Mouse (Mus musculus) neural tube, embryonic 14.5 days (tissue): ENCODE measurements at regions not wholly inside any gene's neighbourhood (a gene's known extent, or its start where the extent isn't known, plus 50 kb on each side); places are given as distances from the start of the nearest gene placed in this dataset.
A peak's percentile ranks its signal among the peaks of the same experiment; 100 is the strongest.

Source experiments
- ATAC-seq: fragments of 200-750 bp; cut with Nextera tagmentation; 2 replicates; pipeline ENCODE4 v1.8.0; 2017; ENCODE audit warnings: low read depth, mild to moderate bottlenecking, moderate TSS enrichment, moderate library complexity
- H3K27ac ChIP-seq: fragments of 300-500 bp; sonication (generic); 2 replicates; pipeline ENCODE4 v1.5.1; 2014; ENCODE audit warnings: low read depth, mild to moderate bottlenecking, control low read depth, low read length, moderate library complexity, mixed read lengths
- H3K27me3 ChIP-seq: fragments of 300-500 bp; sonication (generic); 2 replicates; pipeline ENCODE4 v1.6.1; 2014; ENCODE audit warnings: low read length; ENCODE audit not compliant: control insufficient read depth, insufficient read depth
- H3K36me3 ChIP-seq: fragments of 300-500 bp; sonication (generic); 2 replicates; pipeline ENCODE4 v1.6.1; 2014; ENCODE audit warnings: low read length, mixed read lengths; ENCODE audit not compliant: control insufficient read depth, insufficient read depth
- H3K4me1 ChIP-seq: fragments of 300-500 bp; sonication (generic); 2 replicates; pipeline ENCODE4 v1.6.1; 2014; ENCODE audit warnings: low read length; ENCODE audit not compliant: control insufficient read depth, insufficient read depth
- H3K4me2 ChIP-seq: fragments of 300-500 bp; sonication (generic); 2 replicates; pipeline ENCODE4 v1.6.1; 2014; ENCODE audit warnings: mild to moderate bottlenecking, low read depth, low read length, control low read depth
- H3K4me3 ChIP-seq: fragments of 300-500 bp; sonication (generic); 2 replicates; pipeline ENCODE4 v1.5.1; 2014; ENCODE audit warnings: low read depth, low read length, control low read depth, mixed read lengths
- H3K9ac ChIP-seq: fragments of 300-500 bp; sonication (generic); replicated peaks from 2 replicates; pipeline ENCODE4 v1.6.1; 2014; ENCODE audit warnings: low read depth, mild to moderate bottlenecking, control low read depth, low read length, mixed read lengths
- H3K9me3 ChIP-seq: fragments of 300-500 bp; sonication (generic); 2 replicates; pipeline ENCODE4 v1.6.1; 2016; ENCODE audit warnings: low read length; ENCODE audit not compliant: control insufficient read depth
- WGBS: fragments of 180-500 bp; shearing (Covaris S2); extraction: QIAGEN DNeasy Blood & Tissue Kit; methylation state at CpG from one replicate; pipeline ENCODE4 v1.1.7; 2014; 5-methylcytosine and 5-hydroxymethylcytosine counted together

DNA sequence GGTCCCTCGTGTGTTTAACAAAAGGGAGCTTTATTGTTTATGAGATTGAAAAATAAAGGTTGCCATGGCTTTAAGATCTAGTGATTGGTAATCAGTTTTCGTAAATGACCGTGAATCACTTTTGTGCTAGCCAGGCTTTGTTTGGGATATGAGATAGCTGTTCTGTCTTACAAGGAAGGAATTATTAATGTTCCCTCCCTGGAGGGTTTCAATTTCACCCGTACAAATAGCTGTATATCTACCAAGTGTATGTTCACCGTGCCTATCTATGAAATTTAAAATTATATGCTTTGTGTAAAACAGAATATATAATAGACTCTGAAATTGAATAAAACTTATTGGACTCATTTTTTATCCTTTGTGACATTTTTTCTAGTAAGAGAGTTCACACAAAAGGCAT is 268.3 kb upstream of the Apob start:
- WGBS: 42% methylated on average over 5 of the region's 5 CpGs
- Histone ChIP-seq H3K27me3 (no peaks in the 10 kb centered on the region), H3K9me3 (no peaks in the 10 kb centered on the region), H3K4me2 (no peak overlapping the region), H3K4me3 (no peak overlapping the region), H3K9ac (no peak overlapping the region), H3K36me3 (no peaks in the 10 kb centered on the region), H3K27ac (no peak overlapping the region; the same call in 1 of the 2 replicates), H3K4me1 (no peaks in the 10 kb centered on the region)
- ATAC-seq: no peak

DNA sequence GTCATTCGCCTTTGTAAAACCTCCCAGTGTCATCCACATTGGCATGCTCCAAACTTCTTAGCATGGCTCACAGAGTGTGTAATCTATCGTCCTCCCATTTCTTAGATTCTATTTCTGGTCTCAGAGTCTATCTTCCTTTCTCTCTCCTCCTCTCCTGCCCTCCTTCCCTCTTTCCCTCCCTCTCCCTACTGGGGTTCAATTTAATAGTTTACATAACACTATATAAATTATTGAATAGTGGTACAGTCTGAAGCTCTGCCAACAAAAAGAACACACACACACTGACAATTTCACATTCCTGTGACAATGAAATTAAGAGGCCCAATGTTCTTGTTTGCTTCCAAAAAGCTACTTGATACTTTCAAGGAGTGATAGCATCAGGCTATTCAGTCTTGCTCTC is 267.6 kb upstream of the Apob start:
- Histone ChIP-seq H3K27me3 (no peaks in the 10 kb centered on the region), H3K27ac (no peak overlapping the region), H3K4me3 (no peak overlapping the region), H3K4me1 (no peaks in the 10 kb centered on the region), H3K36me3 (no peaks in the 10 kb centered on the region), H3K9me3 (no peaks in the 10 kb centered on the region), H3K4me2 (no peak overlapping the region), H3K9ac (no peak overlapping the region)
- WGBS: 77% methylated on average over 2 of the region's 2 CpGs
- no peak for ATAC-seq

DNA sequence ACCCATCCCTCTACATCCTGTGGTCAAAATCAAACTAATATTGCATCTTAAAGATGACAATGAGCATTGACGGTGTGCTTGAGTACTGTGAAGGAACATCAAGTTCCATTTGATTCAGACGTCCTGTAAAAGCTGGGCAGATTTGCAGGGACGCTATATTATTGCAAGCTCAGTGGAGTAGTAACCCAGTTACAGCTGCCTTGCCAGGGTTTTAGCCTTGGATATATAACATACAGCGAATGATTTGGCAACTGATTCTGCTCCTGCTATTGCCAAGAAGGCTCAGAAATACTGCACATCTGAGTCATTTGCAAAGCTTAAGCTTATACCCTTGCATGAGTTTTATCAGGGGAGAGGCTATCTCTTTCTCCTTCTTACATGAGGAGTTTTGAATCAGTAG is 262.4 kb upstream of the Apob start:
- no peak overlapping the region for H3K4me3 ChIP-seq
- WGBS: 87% methylated on average over 4 of the region's 4 CpGs
- H3K4me1 ChIP-seq: peaks cover 3% of the 10 kb centered on the region; the same call in 1 of the 2 replicates
- no peaks in the 10 kb centered on the region for H3K27me3 ChIP-seq
- H3K36me3 ChIP-seq: no peaks in the 10 kb centered on the region
- H3K9ac ChIP-seq: no peak overlapping the region
- H3K9me3 ChIP-seq: no peaks in the 10 kb centered on the region
- no peak for ATAC-seq
- no peak overlapping the region for H3K4me2 ChIP-seq
- no peak overlapping the region for H3K27ac ChIP-seq

DNA sequence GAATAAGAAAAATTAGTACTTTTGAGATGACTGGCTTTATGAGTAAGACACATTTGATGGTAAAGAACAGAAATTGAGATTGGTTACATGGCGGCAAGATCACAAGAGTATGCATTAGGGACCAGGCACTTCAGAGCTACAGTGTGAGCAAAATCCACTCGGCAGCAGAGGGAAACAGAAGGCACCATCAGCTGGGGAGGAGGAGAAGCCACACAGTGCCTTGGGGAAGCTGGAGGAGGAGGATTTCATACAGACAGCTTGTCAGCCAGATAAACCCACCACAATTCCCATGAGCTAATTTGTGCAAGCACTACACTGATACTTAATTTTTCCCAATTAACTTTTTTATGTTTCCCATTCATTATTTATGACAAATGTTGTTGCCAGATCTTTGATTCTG is 258.9 kb upstream of the Apob start:
- Histone ChIP-seq H3K27me3 (no peaks in the 10 kb centered on the region), H3K27ac (no peak overlapping the region), H3K9me3 (no peaks in the 10 kb centered on the region), H3K36me3 (no peaks in the 10 kb centered on the region), H3K4me2 (no peak overlapping the region), H3K4me1 (peaks cover 3% of the 10 kb centered on the region; the same call in 1 of the 2 replicates), H3K9ac (no peak overlapping the region), H3K4me3 (no peak overlapping the region)
- 76% methylated on average over 2 of the region's 2 CpGs for WGBS
- ATAC-seq: no peak

DNA sequence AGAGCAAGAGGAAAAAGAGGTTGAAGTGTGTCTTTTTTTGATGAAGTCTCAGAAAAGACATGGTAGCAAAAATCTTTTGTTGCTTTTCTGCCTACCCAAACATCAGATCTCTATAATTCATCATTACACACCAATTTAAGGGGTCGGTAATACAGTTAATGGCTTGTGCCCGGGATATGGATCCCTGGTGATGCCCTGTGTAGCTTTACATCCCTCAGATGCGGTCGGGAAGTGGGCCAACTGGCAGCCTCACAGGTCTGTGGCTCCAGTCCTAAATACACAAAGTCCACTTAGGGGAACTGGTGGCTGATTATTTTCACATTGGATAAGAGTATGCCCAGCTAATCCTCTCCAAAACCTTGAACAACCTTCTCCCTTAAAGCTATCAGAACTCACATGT is 258.4 kb upstream of the Apob start:
- WGBS: 67% methylated on average over 4 of the region's 4 CpGs
- H3K4me2 ChIP-seq: no peak overlapping the region

DNA sequence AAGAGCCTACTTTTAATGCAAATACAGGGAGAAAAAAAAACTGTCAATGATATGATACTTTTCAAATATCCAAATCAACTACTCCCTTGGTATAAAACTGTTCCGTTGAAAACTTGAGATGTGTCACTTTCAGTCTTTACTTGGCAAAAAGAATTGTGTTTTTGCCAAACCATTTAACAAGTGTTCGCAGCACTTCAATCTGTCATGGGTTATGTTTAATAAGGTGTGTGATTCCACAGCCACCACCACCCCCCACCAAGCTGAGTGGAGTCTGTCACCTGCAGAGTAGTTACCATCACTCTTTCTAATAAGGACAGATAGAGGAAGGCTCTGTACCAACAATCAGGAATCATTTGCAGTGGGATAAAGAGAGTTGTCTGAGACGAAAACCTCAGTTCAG is 252.5 kb upstream of the Apob start:
- no peak for ATAC-seq
- WGBS: 87% methylated on average over 3 of the region's 3 CpGs
- H3K4me1 ChIP-seq: no peaks in the 10 kb centered on the region

More for the DNA sequence above, 258.4 kb upstream of the Apob start:
- no peak overlapping the region for H3K27ac ChIP-seq
- no peaks in the 10 kb centered on the region for H3K27me3 ChIP-seq
- no peak overlapping the region for H3K4me3 ChIP-seq
- H3K9ac ChIP-seq: no peak overlapping the region
- no peak for ATAC-seq
- peaks cover 3% of the 10 kb centered on the region; the same call in 1 of the 2 replicates for H3K4me1 ChIP-seq
- no peaks in the 10 kb centered on the region for H3K9me3 ChIP-seq
- H3K36me3 ChIP-seq: no peaks in the 10 kb centered on the region

DNA sequence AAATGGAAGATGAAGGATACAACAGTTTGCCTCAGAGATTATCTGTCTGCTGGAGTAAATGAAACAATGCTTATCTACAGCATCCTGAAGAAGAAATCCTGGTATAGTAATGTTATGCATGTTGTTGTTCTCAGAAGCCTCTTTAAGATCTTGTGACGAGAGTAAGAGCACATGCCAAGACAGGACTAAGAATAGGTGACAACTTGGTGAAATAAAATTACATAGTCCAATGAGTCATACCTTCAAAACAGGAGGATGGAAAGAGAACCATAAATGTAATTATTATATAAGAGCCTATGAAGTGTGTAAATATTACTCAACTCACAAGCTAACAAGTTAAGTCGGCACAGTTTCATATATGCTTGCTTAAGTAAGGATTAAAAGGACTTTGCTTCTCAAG is 239.4 kb upstream of the Apob start:
- 0 out of 2 replicates have a peak, but pooled peaks cover 4% of the 10 kb centered on the region for H3K4me1 ChIP-seq
- ATAC-seq: no peak

More for the DNA sequence above, 252.5 kb upstream of the Apob start:
- no peak overlapping the region for H3K4me3 ChIP-seq
- H3K9ac ChIP-seq: no peak overlapping the region
- H3K36me3 ChIP-seq: no peaks in the 10 kb centered on the region
- H3K27me3 ChIP-seq: no peaks in the 10 kb centered on the region
- no peak overlapping the region for H3K27ac ChIP-seq
- H3K4me2 ChIP-seq: no peak overlapping the region
- no peaks in the 10 kb centered on the region for H3K9me3 ChIP-seq

DNA sequence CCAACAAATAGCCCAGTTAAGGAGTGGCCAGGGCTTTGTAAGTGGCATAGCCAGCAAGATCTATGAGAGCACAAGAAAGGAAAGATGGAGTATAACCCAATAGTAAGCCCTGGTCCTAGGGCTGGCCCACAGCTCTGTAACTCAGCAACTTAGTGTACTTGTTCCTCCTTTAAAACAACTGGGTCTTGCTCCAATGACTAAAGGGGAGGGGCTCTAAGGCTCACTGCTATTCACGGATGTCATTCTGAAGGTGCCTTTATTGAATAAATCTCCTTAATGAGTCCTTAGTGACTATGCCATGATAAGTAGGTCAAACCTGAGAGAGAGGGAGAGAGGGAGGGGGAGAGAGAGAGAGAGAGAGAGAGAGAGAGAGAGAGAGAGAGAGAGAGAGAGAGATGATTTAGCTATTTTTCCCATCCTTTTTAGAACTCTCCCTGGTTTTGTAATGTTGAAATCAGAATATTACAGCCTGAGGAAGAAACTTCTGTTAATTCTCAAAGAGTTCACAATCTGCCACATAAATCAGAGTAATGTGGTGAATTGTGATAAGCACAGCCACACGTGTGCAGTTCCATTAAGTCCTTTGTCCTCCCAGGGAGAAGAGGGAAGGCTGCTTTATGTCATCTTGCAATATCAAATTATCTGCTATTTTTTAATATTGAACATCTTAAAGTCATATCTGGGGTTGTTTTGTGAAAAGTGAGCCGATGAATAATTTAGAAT is 238.7 kb upstream of the Apob start:
- Histone ChIP-seq H3K4me1 (0 out of 2 replicates have a peak, but pooled peaks cover 4% of the 10 kb centered on the region), H3K36me3 (no peaks in the 10 kb centered on the region), H3K9ac (no peak overlapping the region), H3K4me2 (no peak overlapping the region), H3K27ac (no peak overlapping the region), H3K9me3 (no peaks in the 10 kb centered on the region), H3K27me3 (no peaks in the 10 kb centered on the region), H3K4me3 (no peak overlapping the region)
- 40% methylated on average over 3 of the region's 3 CpGs for WGBS
- peak; percentile 83 for ATAC-seq

More for the DNA sequence above, 239.4 kb upstream of the Apob start:
- 93% methylated on average over 2 of the region's 2 CpGs for WGBS
- no peak overlapping the region for H3K4me2 ChIP-seq
- H3K27me3 ChIP-seq: no peaks in the 10 kb centered on the region
- H3K36me3 ChIP-seq: no peaks in the 10 kb centered on the region
- no peaks in the 10 kb centered on the region for H3K9me3 ChIP-seq
- H3K27ac ChIP-seq: no peak overlapping the region
- H3K4me3 ChIP-seq: no peak overlapping the region
- H3K9ac ChIP-seq: no peak overlapping the region

DNA sequence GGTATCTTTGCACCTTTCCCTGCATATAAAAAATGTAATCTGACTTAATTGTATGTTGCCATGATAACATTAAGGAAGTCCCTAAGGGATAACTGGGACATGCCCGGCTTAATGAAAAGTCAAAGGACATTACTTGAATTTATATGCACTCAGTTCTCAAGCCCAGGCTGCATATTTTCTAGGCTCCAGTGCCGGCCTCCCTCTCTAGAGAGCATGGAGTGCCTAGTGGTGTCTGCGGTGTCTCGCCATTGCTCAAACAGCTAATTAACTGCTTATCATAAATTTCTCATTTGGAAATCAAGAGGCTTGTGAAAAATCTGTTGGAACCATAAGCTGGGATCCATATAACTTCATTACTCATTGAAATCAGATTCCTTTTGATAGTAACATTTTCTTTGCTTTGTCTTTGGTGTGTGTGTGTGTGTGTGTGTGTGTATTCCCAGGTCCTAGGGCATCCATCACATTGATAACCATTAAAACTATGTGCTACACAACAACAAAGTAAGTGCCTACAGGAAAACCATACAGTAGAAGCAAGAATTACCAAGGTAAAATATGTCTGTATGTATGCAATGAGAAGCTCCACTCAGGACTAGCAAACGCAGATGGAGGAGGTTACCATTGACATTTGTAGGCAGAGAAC is 238.0 kb upstream of the Apob start:
- peak; percentile 89 for ATAC-seq
- no peak overlapping the region for H3K4me2 ChIP-seq
- no peaks in the 10 kb centered on the region for H3K36me3 ChIP-seq
- 39% methylated on average over 5 of the region's 5 CpGs for WGBS
- H3K9me3 ChIP-seq: no peaks in the 10 kb centered on the region
- peak overlapping the region; percentile 60; the same call in 1 of the 2 replicates for H3K27ac ChIP-seq
- H3K9ac ChIP-seq: no peak overlapping the region
- 0 out of 2 replicates have a peak, but pooled peaks cover 4% of the 10 kb centered on the region for H3K4me1 ChIP-seq
- no peak overlapping the region for H3K4me3 ChIP-seq
- H3K27me3 ChIP-seq: no peaks in the 10 kb centered on the region
